Mouse (Mus musculus) macrophage (primary cell): ENCODE results near the gene Acads. TPM values are rescaled to one million over a fixed set of nuclear protein-coding genes. Genes with fewer than 3 reads are reported as not detected.
"Not testable (repeated sequence)": the region's sequence is repeated elsewhere in the genome, so short reads cannot be mapped to it uniquely, and the experiment has no call there.

Experiments used
- H3K27ac ChIP-seq: fragments of 350-480 bp; formaldehyde crosslinking; 2 replicates; pipeline ENCODE4 v1.9.0; 2021
- H3K36me3 ChIP-seq: fragments of 350-480 bp; formaldehyde crosslinking; 2 replicates; pipeline ENCODE4 v1.9.0; 2021; ENCODE audit errors: inconsistent target
- H3K4me3 ChIP-seq: fragments of 350-480 bp; formaldehyde crosslinking; 2 replicates; pipeline ENCODE4 v1.9.0; 2021; ENCODE audit errors: inconsistent target
- H3K79me2 ChIP-seq: fragments of 350-480 bp; formaldehyde crosslinking; 2 replicates; pipeline ENCODE4 v1.9.0; 2021; ENCODE audit errors: inconsistent target
- WGBS: methylation state at CpG from one replicate; pipeline ENCODE4 v1.1.7; 2026; ENCODE audit warnings: inconsistent platforms; ENCODE audit not compliant: missing documents; 5-methylcytosine and 5-hydroxymethylcytosine counted together
- polyA plus RNA-seq: library from polyadenylated mRNA; stranded (reverse); fragments of 250-400 nt; gene quantifications from 3 replicates; pipeline ENCODE4 v1.2.4, GENCODE M21; 2018; ENCODE audit warnings: inconsistent platforms

Gene Acads
- polyA plus RNA-seq, 1 experiment from 2014 or later: 18.4 TPM

GRCm38 (mm10) chr5:115156401-115156800, 37.3 kb upstream of the Acads start:
- Histone ChIP-seq H3K79me2 (peaks cover 55% of the 10 kb centered on the region), H3K4me3 (peak overlapping the region; percentile 80), H3K27ac (peak overlapping the region; percentile 59), H3K36me3 (no peaks in the 10 kb centered on the region)
- WGBS: 8% methylated on average over 7 of the region's 7 CpGs

- Histone ChIP-seq H3K79me2 (peaks cover 61% of the 10 kb centered on the region), H3K27ac (peak overlapping the region; percentile 59), H3K36me3 (peaks cover 1% of the 10 kb centered on the region), H3K4me3 (peak overlapping the region; percentile 80; the same call in 1 of the 2 replicates)
- WGBS: 0% methylated on average over 5 of the region's 5 CpGs
Observed at GRCm38 (mm10) chr5:115155831-115156230, 36.7 kb upstream of the Acads start.

GRCm38 (mm10) chr5:115155156-115155631, 36.0 kb upstream of the Acads start:
- Histone ChIP-seq H3K36me3 (peaks cover 8% of the 10 kb centered on the region), H3K27ac (peak overlapping the region; percentile 59), H3K79me2 (peaks cover 63% of the 10 kb centered on the region), H3K4me3 (peak overlapping the region; percentile 2; the same call in 1 of the 2 replicates)
- WGBS: 8% methylated on average over 13 of the region's 13 CpGs

GRCm38 (mm10) chr5:115152132-115152956, 33.2 kb upstream of the Acads start:
- 69% methylated on average over 8 of the region's 8 CpGs for WGBS
- H3K27ac ChIP-seq: no peak overlapping the region
- H3K36me3 ChIP-seq: peaks cover 33% of the 10 kb centered on the region
- peaks cover 59% of the 10 kb centered on the region for H3K79me2 ChIP-seq
- H3K4me3 ChIP-seq: no peak overlapping the region

DNA sequence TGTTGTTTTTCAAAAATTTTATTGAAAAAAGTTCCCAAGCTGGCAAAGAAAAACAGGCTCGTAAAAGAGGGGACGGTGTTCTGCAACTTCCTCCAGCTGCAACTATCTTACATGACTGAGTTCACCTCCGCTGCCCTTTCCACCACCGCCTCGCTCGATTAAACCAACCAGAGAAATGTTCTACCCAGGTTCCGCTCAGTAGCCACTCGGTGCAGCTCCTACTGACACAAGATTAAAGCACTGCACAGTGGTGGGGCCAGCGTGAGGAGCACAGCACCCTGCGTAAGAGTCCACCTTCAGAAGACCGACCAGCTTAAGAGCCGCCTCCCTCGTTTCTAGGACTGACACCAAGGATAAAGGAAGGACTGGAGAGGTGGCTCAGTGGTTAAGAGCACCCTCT, 32.3 kb upstream of the Acads start:
- H3K4me3 ChIP-seq: no peak overlapping the region
- H3K27ac ChIP-seq: no peak overlapping the region
- H3K36me3 ChIP-seq: peaks cover 41% of the 10 kb centered on the region
- H3K79me2 ChIP-seq: peaks cover 50% of the 10 kb centered on the region
- 90% methylated on average over 13 of the region's 13 CpGs for WGBS

GRCm38 (mm10) chr5:115150991-115151390, 31.8 kb upstream of the Acads start:
- Histone ChIP-seq H3K79me2 (peaks cover 49% of the 10 kb centered on the region), H3K27ac (no peak overlapping the region), H3K36me3 (peaks cover 41% of the 10 kb centered on the region), H3K4me3 (no peak overlapping the region)
- 91% methylated on average over 5 of the region's 5 CpGs for WGBS

- Histone ChIP-seq H3K36me3 (peaks cover 41% of the 10 kb centered on the region), H3K27ac (no peak overlapping the region), H3K79me2 (peaks cover 42% of the 10 kb centered on the region), H3K4me3 (no peak overlapping the region)
- WGBS: 77% methylated on average over 14 of the region's 14 CpGs
Observed at GRCm38 (mm10) chr5:115149675-115150459, 30.7 kb upstream of the Acads start.

GRCm38 (mm10) chr5:115148872-115149271, 29.7 kb upstream of the Acads start:
- not testable (repeated sequence) for H3K4me3 ChIP-seq, H3K27ac ChIP-seq
- Histone ChIP-seq H3K79me2 (peaks cover 32% of the 10 kb centered on the region), H3K36me3 (peaks cover 41% of the 10 kb centered on the region)
- WGBS: no CpG with 5 or more reads among the region's 1 CpGs

GRCm38 (mm10) chr5:115148378-115148777, 29.2 kb upstream of the Acads start:
- no peak overlapping the region for H3K27ac ChIP-seq
- WGBS: 99% methylated on average over 8 of the region's 8 CpGs
- H3K36me3 ChIP-seq: peaks cover 41% of the 10 kb centered on the region
- peaks cover 27% of the 10 kb centered on the region for H3K79me2 ChIP-seq
- no peak overlapping the region for H3K4me3 ChIP-seq

DNA sequence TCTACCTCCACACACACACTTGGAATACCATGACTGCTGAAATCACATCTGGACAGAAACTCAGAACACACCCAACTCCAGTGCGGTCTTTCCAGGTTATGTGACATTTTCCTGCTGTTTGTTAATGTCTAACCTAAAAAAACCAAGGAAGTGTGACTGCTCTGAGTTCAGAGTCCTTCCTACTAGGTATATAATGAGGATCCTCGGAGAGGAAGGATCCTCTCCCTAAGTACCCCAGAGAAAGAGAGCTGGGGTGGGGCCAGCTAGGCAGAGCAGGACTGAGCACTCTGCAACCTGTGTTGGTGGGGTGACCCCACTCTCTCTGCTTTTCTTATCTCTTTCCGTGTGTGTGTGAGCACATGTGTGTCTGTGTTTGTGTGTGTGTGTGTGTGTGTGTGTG, 28.2 kb upstream of the Acads start:
- 88% methylated on average over 3 of the region's 3 CpGs for WGBS
- Histone ChIP-seq H3K27ac (no peak overlapping the region), H3K36me3 (peaks cover 41% of the 10 kb centered on the region), H3K4me3 (no peak overlapping the region), H3K79me2 (peaks cover 17% of the 10 kb centered on the region)

- H3K36me3 ChIP-seq: peaks cover 41% of the 10 kb centered on the region
- H3K4me3 ChIP-seq: no peak overlapping the region
- no peak overlapping the region for H3K27ac ChIP-seq
- H3K79me2 ChIP-seq: peaks cover 11% of the 10 kb centered on the region
Observed at GRCm38 (mm10) chr5:115146747-115147130, 27.6 kb upstream of the Acads start.

DNA sequence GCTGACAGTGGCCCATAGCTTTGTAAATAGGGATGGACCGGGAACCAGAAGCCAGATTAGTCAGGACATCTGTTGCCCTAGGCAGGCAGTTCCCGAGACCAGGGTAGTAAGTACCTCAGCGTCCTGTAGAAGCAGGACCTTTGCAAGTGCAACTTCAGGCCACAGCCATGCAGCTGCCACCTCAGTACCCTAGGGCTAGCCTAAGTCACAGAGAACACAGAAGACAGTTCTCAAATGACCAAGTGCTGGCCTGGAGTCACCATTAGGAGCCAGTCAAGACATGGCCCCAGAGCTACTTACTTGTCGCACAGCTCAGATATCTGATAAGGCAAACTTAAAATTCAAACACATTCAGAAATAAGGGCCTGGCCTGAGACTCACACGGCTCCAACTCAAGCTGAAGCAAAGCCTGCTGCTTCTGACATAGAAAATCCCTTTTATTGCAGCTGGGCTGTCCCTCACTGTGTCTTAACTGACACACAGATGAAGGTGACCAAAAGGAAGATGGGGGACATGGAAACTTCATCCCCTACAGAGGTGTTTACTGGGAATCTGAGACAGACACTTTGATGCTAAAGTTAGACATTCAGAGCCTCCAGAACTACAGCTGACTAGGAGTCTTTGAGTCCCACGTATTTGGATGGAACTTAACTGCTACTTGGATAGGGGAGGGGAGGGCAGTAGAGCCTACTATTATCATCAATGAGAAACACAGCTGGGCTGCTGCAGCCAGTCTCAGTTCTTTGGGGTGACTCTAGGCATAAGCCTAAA, 27.0 kb upstream of the Acads start:
- H3K36me3 ChIP-seq: peaks cover 41% of the 10 kb centered on the region
- no peak overlapping the region for H3K27ac ChIP-seq
- no peak overlapping the region for H3K4me3 ChIP-seq
- 91% methylated on average over 6 of the region's 6 CpGs for WGBS
- peaks cover 5% of the 10 kb centered on the region; the same call in 1 of the 2 replicates for H3K79me2 ChIP-seq

GRCm38 (mm10) chr5:115145253-115145968, 26.3 kb upstream of the Acads start:
- H3K4me3 ChIP-seq: no peak overlapping the region
- H3K27ac ChIP-seq: no peak overlapping the region
- peaks cover 36% of the 10 kb centered on the region for H3K36me3 ChIP-seq
- WGBS: 85% methylated on average over 11 of the region's 11 CpGs
- no peaks in the 10 kb centered on the region for H3K79me2 ChIP-seq

- peaks cover 26% of the 10 kb centered on the region for H3K36me3 ChIP-seq
- no peaks in the 10 kb centered on the region for H3K79me2 ChIP-seq
- no peak overlapping the region for H3K27ac ChIP-seq
- no peak overlapping the region for H3K4me3 ChIP-seq
- WGBS: 92% methylated on average over 6 of the region's 6 CpGs
Observed at GRCm38 (mm10) chr5:115144471-115144870, 25.3 kb upstream of the Acads start.
